Mouse (Mus musculus) mouse embryonic stem cell (cell line): Measurements from ENCODE around the gene Slc5a10.

ENCODE experiments used
- in situ Hi-C, 2 experiments: fragments of 300-500 bp; cut with MboI; formaldehyde crosslinking; loops; 1 replicate in 1 of 2; 3 replicates in 1 of 2; pipeline ENCODE4 v1.14.3; 2019 to 2020; ENCODE audit warnings: low sequenced_read_pairs in 2 of 2, low pct_unique_long_range_greater_than_20kb in 1 of 2, mixed read lengths in 1 of 2; ENCODE audit not compliant: unreplicated experiment in 1 of 2

The Slc5a10 gene

GRCm38 (mm10) chr11:61675332-61675731 is 45.3 kb downstream of the Slc5a10 start:
- in situ Hi-C loops = no loop called here

DNA sequence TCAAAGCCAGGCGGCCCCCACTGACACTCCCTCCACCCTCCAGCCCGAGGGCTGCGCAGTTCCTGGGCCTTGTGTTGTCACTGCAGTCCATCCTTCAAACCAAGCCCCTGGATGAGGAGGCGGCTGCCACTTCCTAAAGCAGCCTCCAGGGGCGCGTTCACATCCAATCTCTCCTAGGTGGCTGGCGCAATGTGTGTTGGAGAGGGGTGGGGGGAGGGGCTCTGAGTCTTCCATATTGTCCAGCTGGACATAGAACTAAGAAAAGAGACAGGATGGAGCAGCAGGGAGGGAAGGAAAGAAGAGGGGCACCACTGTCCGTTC is 45.8 kb downstream of the Slc5a10 start:
- in situ Hi-C loops = no loop called here

- in situ Hi-C loops = no loop called here
Observed at GRCm38 (mm10) chr11:61674151-61674838, 46.3 kb downstream of the Slc5a10 start.

DNA sequence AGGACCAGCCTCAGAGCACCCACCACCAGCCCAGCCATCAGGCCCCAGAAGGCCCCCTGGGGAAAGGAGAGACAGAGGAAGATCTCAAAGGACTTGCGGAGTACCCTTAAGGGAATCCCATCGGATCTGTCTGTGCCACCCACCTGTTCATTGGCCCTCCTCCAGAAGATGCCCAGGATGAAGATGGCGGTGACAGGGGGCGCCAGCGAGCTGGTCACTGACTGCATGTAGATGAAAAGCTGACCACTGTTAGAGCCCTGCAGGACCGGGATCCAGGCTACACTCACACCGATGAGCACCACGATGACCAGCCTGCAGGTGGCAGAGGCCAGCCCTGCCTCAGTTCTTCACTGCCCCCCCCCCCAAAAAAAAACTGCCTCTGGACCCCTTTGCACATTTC is 46.9 kb downstream of the Slc5a10 start:
- in situ Hi-C loops = no loop called here

DNA sequence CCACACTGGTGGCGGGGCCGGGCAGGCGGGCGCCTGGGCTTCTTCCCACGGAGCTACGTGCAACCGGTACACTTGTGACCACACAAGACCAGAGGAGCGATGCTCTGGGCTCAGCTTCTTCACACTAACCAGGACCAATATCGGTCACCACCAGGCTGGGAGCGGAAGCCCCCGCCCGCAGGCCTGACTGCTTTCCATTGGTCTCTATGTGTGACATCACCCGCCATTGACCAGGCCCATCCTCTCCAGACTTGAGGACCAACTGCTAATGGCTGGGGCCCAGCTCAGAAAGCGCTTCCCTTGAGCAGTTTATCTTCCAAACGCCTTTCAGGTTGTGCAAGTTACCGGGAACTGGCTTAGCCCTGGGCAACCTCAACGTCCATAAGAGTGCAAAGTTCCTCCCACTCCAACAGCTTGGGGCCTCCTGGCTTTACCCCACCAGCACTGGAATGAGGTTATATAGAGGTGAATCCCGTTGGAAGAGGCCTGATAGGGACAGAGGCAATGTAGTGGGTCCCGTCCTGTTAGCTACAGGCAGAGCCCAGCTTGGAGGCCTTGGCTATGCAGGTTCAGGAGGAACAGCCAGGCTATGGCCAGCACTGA is 48.7 kb downstream of the Slc5a10 start:
- in situ Hi-C loops = no loop called here

- in situ Hi-C loops = loop anchor here in 1 of 2 experiments (5.0 kb wide), 1 partner anchor 48 kb away; no protein-coding TSS in a partner anchor
Observed at GRCm38 (mm10) chr11:61669492-61670490, 50.8 kb downstream of the Slc5a10 start.

- in situ Hi-C loops = loop anchor here in 1 of 2 experiments (5.0 kb wide), 1 partner anchor 50 kb away; no protein-coding TSS in a partner anchor
Observed at GRCm38 (mm10) chr11:61667782-61668181, 52.8 kb downstream of the Slc5a10 start.

DNA sequence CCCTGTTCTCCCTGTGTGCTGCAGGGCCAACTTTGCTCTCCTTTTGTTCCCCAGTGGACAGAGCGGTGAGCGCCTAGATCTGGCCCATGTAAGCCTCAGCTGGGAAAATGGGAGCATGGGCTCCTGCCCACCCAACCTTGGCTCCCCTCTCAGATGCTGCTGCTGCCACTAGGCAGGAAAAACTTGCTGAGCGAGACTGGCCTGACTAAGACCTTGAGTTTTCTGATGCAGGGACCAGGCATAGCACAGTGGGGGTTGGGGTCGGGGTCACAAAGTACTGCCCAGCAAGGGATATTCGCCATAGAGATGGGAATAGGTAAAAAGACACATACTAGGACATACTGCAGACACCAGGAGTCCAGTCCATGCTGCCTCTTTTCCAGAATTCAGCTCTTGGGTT is 53.4 kb downstream of the Slc5a10 start:
- in situ Hi-C loops = loop anchor here in 1 of 2 experiments (5.0 kb wide), 1 partner anchor 50 kb away; no protein-coding TSS in a partner anchor

DNA sequence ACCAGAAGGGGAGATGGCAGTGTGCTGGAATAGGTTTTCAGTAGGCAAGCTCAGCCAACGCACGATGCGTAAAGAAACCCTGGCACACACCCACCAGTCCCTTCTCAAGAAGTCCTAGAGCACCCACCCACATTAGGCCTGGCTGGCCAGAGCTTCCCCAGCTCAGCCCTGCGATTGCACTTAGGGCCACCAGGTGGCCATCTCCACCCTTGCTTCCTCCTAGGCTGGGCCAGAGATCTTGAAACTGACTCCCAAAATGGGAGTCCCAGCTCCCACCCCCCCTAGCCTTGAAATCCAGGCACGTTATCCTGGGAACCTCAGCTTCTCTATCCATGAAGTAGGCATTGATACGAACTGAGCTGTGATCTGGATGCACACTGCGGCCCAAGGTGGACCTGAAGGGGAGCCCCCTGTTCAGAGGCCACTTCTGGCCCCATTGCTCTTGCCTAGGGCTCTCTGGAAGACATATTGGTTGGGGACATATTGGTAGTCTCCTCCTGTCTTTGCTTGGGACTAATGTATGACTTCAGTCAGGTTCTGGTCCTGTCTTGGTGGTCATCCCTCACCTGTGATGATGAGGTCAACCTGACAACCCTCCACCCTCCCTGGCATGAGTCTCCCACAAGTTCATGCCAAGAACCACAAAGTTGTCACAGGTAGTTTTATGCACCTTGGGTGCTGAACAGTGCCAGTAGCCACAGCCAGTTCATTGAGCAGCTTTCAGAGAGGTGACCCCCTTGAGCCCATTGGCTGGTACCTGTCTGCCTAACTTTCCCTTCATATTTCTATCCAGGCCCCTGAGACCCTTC is 54.4 kb downstream of the Slc5a10 start:
- in situ Hi-C loops = loop anchor here in 1 of 2 experiments (5.0 kb wide), 1 partner anchor 51 kb away; no protein-coding TSS in a partner anchor

- in situ Hi-C loops = loop anchor here in 1 of 2 experiments (5.0 kb wide), 1 partner anchor 52 kb away; no protein-coding TSS in a partner anchor
Observed at GRCm38 (mm10) chr11:61665401-61665800, 55.2 kb downstream of the Slc5a10 start.

DNA sequence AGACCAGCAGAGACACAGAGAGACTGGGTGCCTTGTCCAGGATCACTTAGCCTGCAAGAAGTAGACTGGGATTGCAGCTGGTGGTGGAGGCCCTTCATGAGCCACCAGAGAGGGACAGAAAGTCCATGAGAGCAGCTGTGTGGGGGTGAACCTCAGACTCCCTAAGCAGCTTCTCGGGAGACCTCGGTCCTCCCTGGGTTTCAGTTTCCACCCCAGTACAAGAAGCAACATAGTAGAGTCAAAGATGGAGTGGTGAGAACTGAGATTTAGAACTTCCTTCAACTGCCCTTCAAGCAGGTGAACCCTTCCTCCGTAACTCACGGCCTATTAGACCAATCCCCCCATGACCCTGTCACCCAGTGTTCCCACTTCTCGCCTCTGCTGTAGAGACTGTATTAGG is 58.4 kb downstream of the Slc5a10 start:
- in situ Hi-C loops = no loop called here

DNA sequence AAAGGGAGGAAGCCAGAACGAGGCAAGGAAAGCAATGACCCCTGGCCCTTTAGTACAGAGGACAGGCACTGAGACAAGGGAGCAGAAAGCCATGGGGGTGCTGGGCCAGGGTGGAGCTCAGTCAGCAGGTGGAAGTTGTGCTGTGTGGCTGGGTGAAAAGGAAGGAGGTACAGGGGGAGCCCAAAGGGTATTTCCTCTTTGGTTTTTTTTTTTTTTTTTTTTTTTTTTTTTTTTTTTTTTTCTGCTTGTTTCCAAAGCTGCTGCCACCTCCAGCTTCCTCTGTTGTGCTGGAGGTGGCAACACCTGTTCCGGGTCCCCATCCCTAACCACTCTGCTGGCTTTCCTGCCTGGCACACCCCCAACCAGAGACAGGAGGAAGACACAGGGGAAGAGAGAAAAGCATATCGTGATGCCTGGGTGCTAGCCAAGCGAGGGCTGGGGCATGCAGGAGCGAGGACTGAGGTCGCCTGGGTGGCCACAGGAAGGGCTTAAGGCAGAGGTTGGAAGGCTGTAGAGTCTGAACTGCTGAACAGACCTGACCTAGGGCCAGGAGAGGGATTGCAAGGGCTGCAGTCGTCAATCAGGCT is 59.7 kb downstream of the Slc5a10 start:
- in situ Hi-C loops = no loop called here

- in situ Hi-C loops = no loop called here
Observed at GRCm38 (mm10) chr11:61660001-61660400, 60.6 kb downstream of the Slc5a10 start.

DNA sequence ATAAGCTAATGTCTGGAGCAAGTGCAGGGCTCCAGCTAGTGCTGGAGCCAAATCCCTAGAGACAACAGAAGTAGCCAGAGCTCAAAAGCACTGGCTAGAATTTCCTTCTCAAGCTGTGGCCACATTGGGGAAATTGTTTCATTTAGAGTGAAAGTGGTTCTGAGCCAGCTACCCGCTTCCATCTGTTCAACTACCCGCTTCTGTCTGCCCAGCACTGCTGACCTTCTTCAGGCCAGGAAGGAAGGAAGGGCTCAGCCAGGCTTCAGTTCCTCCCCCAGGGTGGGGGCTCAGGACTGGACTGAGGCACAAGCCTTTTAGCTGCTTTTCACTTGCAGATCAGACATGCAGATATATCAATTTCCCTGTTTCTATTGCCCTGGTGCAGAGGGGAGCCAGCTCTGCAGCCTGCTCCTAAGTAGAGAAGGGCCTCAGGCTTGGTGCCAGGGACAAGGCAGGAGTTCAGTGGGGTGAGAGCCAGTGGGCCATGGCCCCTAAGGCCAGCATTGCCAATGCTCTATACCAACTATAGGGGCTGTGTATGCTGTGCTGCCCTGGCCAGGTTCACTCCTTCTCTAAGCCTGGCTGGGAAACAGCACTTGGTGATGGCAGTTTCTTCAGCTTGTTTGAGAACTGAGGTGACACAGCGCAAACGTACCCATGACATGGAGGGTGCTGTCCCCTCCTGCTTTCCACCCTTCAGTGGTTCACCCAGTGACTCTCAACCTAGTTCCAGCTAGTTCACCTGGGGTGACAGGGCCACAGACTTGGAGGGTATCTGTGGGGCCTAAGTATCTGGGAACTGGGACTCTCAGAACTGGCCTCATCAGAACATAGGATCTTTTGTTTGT is 61.4 kb downstream of the Slc5a10 start:
- in situ Hi-C loops = no loop called here

- in situ Hi-C loops = no loop called here
Observed at GRCm38 (mm10) chr11:61658360-61658922, 62.2 kb downstream of the Slc5a10 start.

- in situ Hi-C loops = no loop called here
Observed at GRCm38 (mm10) chr11:61657432-61657831, 63.2 kb downstream of the Slc5a10 start.
